Mouse (Mus musculus) kidney, adult 2 months (tissue): ENCODE data around the gene Cct5.

Experiments
- CTCF ChIP-seq: fragments of 200-500 bp; conservative IDR thresholded peaks from 2 replicates; pipeline ENCODE4 v1.5.1; 2011; ENCODE audit warnings: low read depth, mild to moderate bottlenecking, control low read depth, low read length, moderate library complexity, mixed read lengths; ENCODE audit not compliant: insufficient read depth, insufficient read length
- POLR2A ChIP-seq: fragments of 200-500 bp; IDR thresholded peaks from one replicate; pipeline ENCODE4 v1.6.1; 2011; ENCODE audit warnings: low read depth, low read length, control low read depth

GRCm38 (mm10) chr15:31619521-31619920 is 17.9 kb upstream of the Cct5 start:
- TF ChIP-seq CTCF (no peak), POLR2A (no peak)
